Mouse (Mus musculus) ovary, adult 18-20 months (tissue): ENCODE measurements at regions not wholly inside any gene's neighbourhood (a gene's known extent, or its start where the extent isn't known, plus 50 kb on each side); places are given as distances from the start of the nearest gene placed in this dataset.

Experiments used
- DNase-seq: peaks from one replicate; pipeline ENCODE4 v3.0.0; 2022; ENCODE audit warnings: low spot score, mixed read lengths

- no peak for DNase-seq
Measured at GRCm38 (mm10) chr7:145105831-145106493, 102.0 kb downstream of the 1810010D01Rik start.

DNA sequence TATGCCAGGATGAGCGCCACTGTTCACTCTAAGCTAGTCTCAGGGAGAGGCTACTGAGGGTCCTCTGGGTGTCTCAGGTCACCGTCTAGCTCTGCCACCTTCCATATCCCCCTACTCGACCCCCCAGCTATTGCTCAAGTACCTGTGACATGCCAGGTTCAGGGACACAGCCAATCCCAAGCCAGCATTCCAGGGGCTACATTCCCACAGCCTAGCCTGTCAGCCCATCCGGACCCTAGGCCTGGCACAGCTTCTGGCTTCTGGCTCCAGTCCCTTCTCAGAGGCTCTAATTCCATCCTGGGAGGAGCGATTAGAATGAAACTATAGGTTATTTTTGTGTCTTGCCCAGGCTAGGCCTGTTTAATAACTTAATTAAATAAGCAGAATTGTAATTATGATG is 105.2 kb downstream of the 1810010D01Rik start:
- DNase-seq: no peak

- no peak for DNase-seq
Measured at GRCm38 (mm10) chr7:145102216-145102615, 105.7 kb downstream of the 1810010D01Rik start.

DNA sequence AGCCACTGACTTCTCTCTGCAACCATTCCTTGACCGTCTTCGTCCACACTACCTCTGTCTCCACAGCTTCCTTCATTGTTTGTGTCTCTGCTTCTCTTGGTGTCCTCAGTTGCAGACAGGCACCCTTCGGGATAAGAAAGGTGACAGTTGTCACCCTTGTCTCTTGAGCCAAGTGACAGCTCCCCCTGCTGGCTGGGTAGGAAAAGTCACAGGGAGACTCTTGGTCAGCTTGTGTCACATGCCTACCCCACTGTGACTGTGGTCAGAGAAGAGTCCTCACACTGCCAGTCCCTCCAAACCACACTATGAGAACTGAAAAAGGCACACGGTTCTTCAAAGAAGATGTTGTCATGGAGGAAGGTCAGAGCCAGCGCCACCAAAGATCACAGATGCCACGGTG is 109.6 kb downstream of the 1810010D01Rik start:
- no peak for DNase-seq

- no peak for DNase-seq
Measured at GRCm38 (mm10) chr7:145094134-145094526, 113.8 kb downstream of the 1810010D01Rik start.

GRCm38 (mm10) chr7:145093417-145094133 is 114.3 kb downstream of the 1810010D01Rik start:
- no peak for DNase-seq

GRCm38 (mm10) chr7:145092392-145093176 is 115.3 kb downstream of the 1810010D01Rik start:
- DNase-seq: no peak

DNA sequence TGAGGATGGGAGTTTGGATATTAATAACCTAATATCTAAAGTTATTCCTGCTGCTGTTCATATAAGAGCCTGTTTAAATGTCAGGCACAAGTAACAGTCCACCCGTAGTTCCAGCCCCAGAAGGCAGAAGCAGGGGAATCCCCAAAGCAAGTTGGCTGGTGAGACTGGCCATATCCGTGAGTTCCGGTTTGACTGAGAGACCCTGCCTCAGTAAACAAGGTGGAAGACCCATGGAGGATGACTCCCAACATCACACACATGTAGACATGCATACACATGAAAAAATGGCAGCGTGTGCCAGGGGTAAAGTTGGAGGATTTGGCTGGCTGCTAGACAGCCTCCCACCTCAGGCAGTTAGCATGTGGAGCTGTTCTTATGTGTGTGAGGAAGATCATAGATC is 117.1 kb downstream of the 1810010D01Rik start:
- DNase-seq: no peak

- DNase-seq: no peak
Measured at GRCm38 (mm10) chr7:145089315-145089721, 118.6 kb downstream of the 1810010D01Rik start.

- no peak for DNase-seq
Measured at GRCm38 (mm10) chr7:145088655-145089054, 119.3 kb downstream of the 1810010D01Rik start.

GRCm38 (mm10) chr7:145087790-145088189 is 120.1 kb downstream of the 1810010D01Rik start:
- DNase-seq: no peak

DNA sequence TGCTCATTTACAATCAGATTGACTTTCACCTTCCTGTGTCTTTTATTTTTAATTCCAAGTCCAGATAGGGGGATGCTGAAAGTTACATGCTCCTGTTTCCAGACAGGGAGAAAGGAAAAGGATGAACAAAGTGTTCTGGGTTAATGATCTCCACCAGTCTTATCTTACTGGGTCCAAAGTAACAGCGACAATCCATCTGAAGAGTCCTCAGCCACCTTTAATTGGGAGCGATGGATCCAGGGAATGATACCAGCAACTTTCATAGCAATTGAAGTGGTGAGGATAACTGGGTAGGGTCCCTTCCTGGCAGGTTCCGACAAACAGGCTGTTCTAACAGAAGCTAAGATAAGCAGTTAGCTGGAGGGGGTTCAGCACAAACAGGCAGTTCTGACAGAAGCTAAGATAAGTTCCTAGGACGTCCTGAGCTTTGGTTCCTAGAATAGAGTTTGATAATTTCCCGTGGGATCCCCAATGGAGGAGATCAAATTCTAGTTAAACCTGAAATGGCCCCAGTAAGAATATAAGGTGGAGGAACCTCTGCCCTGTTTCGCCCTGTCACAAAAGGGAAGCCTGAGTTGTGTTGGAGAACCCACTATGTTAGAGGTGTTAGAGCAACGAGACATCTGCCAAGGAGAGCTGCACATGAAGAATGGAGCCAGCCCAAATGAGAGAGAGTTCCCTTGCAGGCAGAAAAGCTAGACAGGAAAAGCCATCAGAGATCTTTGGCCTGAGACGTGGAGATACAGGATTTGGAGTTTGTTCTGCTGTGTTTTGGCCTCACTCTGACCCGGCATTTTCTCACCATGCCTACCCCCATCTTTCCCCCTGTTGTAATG is 124.8 kb downstream of the 1810010D01Rik start:
- DNase-seq: no peak

DNA sequence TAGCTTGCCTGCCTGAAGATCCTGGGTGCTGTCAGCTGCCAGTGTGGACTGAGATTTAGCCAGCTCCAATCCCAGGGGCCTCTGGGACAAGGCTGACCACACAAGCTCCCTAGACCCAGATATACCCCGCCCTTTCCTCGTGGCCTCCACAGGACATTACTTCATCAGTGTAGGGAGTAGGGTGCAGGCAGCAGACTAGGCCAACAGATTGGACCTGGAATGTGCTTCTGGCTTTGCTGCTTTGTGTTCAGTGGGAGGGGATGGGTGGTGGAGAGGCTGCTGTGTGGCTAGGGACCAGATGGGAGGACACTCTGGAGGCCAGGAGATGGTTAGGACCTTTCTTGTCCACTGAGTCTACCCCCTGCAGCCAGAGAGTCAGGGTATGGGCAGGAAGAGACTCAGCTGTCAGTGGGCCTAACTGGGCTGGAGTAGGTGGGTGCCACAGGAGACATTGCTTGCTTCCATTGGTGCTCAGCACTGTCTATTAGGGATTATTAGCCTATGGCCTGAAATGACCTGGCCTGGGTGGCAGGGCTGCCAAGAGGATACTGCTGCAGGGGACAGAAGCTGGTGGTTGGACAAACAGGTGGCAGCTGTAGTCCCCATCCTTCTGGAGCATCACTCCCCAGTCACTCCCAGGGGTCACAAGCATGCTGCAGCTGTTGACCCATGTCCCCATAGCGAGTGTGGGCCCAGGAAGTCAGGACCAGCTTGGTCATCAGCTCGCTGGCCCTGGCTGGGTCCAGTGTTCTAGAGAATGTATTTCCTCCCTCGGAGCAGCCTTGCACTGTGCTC is 132.5 kb upstream of the Ccnd1 start:
- no peak for DNase-seq

- no peak for DNase-seq
Measured at GRCm38 (mm10) chr7:145071533-145071932, 131.8 kb upstream of the Ccnd1 start.

GRCm38 (mm10) chr7:145067366-145067765 is 127.6 kb upstream of the Ccnd1 start:
- DNase-seq: no peak

DNA sequence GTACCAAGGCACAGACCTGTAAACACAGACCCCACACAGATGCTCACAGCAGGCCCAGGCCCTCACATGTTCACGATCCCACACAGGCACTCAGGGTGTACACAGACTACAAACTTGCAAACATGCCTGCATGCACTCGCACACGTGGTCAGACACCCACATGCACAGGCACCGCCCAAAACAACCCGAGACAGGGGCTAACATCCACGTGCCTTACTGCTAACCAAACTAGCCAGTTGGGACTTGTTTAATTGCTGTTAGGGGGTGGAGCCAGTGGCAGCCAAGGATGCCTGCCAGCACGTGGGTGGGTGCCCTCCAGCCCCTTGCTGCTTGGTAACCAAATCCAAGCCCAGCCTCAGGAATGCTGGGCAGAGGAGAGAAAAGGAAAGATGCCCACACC is 116.6 kb upstream of the Ccnd1 start:
- DNase-seq: no peak

GRCm38 (mm10) chr7:145051616-145052015 is 111.9 kb upstream of the Ccnd1 start:
- no peak for DNase-seq

GRCm38 (mm10) chr7:145050729-145051128 is 111.0 kb upstream of the Ccnd1 start:
- DNase-seq: no peak

DNA sequence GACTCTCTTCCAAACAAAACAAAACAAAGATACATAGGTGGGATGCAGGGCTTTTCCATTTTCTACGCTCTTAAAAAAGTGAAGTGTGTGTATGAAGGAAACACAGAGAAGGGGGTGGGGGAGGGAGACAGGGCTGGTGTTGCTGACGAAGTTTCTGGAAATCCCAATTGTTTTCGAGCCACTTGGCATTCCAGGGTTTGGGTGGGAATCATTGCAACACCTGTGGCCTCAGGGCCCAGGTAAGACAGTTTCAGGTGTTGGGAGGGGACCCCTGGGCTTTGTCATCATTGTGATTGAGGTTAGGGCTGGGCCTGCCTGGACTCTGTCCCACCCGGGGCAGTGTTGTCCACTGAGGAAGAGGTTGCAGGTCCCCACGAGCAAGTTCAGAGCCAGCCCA is 108.8 kb upstream of the Ccnd1 start:
- no peak for DNase-seq

DNA sequence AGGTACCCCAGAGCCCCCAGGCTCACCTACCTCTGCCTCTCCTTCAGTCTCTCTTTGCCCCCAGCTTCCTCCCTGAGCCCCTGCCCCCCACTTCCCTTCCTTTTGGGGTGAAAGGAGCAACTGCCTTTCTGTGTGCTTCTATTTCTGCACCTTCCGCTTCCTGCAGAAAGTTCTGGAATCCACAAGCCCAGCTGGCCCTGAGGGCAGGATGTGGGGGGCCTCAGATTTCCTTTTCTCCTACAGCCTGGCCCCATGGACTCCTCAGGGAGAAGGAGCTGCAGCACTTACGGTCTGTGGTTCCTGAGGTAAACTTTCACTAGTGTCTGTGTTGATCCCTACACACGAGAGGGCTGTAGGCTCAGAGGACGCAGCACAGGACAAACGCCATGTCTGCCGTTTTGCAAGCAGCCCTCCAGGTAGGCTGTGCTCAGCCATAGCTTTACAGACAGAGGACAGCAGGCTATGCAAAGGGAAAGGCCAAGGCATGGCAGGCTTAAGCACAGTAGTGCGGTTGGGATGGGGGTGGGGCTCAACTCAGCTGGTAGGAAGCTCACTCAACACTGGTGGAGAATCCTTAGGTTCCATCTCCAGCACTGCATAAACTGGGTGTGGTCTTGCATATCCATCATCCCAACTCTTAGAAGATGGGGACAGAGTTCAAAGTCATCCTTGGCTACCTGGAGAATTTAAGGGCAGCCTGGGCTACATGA is 108.2 kb upstream of the Ccnd1 start:
- no peak for DNase-seq

GRCm38 (mm10) chr7:145045230-145045629 is 105.5 kb upstream of the Ccnd1 start:
- no peak for DNase-seq
